Mouse (Mus musculus) splenic B cell, adult 2 months (primary cell): ENCODE measurements around the gene Olfr1442.
A peak's percentile ranks its signal among the peaks of the same experiment; 100 is the strongest.
"Not testable (repeated sequence)": the region's sequence is repeated elsewhere in the genome, so short reads cannot be mapped to it uniquely, and the experiment has no call there.

Experiments
- DNase-seq: peaks from one replicate; pipeline ENCODE4 v3.0.0-alpha.2; 2011; ENCODE audit warnings: low read depth, low spot score
- H3K27me3 ChIP-seq: 2 replicates; pipeline ENCODE4 v1.6.1; 2012; ENCODE audit warnings: mild to moderate bottlenecking, low read length, moderate library complexity, mixed read lengths; ENCODE audit not compliant: control insufficient read depth, poor library complexity, insufficient read depth, severe bottlenecking
- H3K36me3 ChIP-seq: 2 replicates; pipeline ENCODE4 v1.6.1; 2012; ENCODE audit warnings: mild to moderate bottlenecking, low read length, moderate library complexity, mixed read lengths; ENCODE audit not compliant: control insufficient read depth, poor library complexity, insufficient read depth, severe bottlenecking

Olfr1442 gene

DNA sequence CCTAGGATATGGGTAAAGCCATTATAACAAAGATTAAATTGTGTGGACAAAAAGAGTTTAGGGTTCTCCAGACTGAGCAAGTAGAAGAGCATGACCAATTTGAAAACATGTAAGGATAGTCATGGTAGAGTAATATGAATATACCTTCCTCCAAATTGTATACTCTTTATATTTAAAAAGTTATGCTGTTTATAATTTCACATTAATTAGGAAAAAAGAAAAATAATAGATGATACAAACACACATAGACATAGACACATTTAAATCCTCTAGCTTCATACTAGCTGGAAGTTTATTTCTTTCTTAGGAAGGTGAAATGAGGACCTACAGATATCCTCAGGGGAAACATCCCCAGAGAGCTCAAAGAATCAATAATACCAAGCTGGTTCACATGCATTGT lies at the start of gene Olfr1442:
TSS of gene Olfr1442 (plus strand) at position 301 of the 400 bp plus-strand sequence.
- Histone ChIP-seq H3K36me3 (no peaks in the 10 kb centered on the region), H3K27me3 (no peaks in the 10 kb centered on the region)
- DNase-seq = no peak

DNA sequence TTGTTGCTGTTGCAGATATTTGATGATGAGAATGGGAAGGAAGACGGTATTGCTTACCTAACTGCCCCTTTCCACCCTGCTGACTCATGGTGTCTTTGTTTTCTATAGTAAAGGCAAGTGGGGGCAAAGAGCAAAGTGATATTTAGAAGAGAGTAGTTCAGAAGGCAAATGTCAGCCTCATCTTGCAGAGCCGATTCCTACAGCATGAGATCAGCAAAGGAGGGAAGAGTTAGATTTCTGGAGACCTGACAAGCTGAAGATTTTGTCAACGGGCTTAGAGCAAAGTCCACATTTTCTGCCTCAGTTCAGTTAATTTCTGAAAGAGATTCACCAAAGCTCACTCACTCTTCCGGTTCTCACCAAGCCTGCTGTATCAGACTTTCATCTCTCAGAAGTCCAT lies 37.1 kb upstream of the Olfr1442 start, which contains the start of gene Glyat:
TSS of gene Glyat (plus strand) at position 133 of the 400 bp plus-strand sequence.
- Histone ChIP-seq H3K36me3 (no peaks in the 10 kb centered on the region), H3K27me3 (no peaks in the 10 kb centered on the region)
- DNase-seq = no peak

DNA sequence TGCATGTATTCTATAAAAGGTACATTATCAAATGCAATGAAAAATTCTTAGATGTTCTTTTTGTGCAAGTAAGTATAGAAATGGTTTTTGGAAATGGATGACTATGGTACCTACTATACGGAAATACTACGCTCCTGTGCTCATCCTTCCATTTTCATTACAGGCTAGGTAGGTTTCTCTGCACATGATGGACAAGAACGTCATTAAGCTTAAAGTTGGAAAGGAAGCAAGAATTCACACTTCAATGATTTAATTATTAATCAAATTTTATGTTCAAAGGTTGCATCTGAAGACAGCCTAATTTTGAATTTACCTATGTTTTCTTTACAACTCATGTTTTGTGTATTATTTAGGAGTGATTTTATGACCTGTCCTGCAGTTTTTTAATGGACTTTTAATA lies 36.0 kb upstream of the Olfr1442 start:
- no peak for DNase-seq
- Histone ChIP-seq H3K36me3 (no peaks in the 10 kb centered on the region), H3K27me3 (no peaks in the 10 kb centered on the region)

DNA sequence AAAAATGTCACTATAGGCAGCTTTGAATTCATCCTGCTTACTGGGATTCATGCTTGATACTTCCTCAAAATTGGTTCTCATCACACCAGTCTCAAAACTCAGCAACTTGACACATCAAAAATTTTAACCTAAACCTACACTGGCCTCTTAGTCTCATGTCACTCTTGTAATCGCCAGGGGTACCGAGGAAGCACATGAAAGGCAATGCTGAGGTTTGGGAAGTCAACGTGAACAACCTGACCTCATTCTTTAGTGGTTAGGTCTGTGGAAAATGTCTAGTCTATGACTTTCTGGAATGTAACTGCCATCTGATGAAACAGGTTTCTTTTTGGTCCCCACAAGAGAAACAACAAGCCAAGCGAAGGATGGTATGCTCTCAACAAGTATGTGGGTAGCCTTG lies 35.3 kb upstream of the Olfr1442 start:
- no peaks in the 10 kb centered on the region for H3K36me3 ChIP-seq
- no peak for DNase-seq

DNA sequence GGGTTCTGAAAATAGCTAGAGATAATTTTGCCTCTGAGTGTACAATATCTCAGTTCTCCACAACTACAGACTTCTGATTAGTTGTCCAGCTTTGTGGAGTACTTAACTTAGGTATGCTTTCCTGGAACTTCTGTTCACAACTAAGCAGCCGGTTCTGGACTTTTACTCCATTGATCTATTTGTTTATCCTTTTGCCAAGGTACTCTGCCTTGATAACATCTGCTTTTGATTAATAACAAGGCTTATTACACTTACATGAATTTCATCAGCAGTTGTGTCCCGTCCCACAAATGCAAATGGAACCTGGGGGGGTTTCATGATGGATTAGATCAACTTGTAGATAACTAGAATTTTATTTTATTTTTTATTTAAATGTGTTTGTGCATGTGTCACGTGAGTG lies 33.4 kb upstream of the Olfr1442 start:
- DNase-seq = no peak
- no peaks in the 10 kb centered on the region for H3K27me3 ChIP-seq
- no peaks in the 10 kb centered on the region for H3K36me3 ChIP-seq

More for the DNA sequence above, 35.3 kb upstream of the Olfr1442 start:
- no peaks in the 10 kb centered on the region for H3K27me3 ChIP-seq

DNA sequence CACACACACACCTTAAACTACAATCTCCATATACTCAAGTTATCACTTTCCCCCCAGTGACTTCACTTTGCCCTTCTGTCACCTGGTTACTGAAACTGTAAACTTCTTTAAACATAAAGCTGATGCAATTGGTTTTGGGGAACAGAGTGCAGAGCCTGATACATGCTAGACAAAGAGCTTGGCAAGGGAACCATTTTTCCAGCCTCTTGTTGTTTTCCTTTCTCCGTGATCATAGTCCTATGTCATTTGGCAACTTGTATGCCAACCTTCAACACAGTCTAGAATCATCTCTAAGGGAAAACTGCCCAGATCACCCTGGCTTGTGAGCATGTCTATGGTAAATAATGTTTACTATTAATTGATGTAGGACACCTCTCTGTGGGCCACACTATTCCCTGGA lies 32.2 kb upstream of the Olfr1442 start:
- H3K36me3 ChIP-seq = no peaks in the 10 kb centered on the region
- no peaks in the 10 kb centered on the region for H3K27me3 ChIP-seq
- DNase-seq = no peak

DNA sequence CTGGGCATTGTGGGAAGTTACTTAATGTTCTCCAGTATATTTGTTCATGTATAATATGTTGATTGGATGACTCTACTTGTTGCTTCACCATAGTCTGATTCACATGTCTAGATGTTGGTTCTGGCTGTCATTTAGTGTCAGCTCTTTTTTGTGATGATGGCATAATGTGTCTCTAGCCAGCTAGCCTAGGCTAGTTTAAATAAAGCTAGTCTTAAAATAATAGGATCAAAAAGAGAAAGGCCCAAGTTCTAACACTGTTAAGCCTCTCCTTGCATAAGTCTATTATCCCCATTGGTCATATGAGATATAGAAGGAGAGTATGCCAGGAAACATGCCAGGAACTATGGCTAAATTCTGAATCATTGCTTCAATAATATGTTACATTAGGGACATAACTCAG lies 20.7 kb upstream of the Olfr1442 start:
- no peaks in the 10 kb centered on the region for H3K36me3 ChIP-seq

DNA sequence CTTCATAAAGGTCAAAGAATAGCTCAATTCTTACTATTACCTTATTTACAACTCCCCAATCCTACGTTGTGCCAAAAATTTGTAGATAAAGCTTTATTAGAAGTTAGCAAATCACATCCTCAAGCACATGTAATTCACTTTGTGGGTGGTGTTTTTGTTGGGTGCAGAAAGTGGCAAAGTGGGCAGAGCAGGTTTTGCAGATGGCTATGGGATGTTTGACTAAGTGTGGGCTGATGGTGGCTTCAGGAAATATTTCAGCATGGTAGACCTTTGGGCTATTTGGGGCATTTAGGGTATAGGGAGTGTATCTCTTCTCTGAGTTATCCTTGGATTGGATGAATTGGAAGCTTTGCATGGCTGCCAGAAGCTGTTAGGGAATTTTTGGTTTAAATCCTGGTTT lies 4.1 kb upstream of the Olfr1442 start:
- Histone ChIP-seq H3K36me3 (no peaks in the 10 kb centered on the region), H3K27me3 (no peaks in the 10 kb centered on the region)
- no peak for DNase-seq

More for the DNA sequence above, 20.7 kb upstream of the Olfr1442 start:
- no peak for DNase-seq
- H3K27me3 ChIP-seq = no peaks in the 10 kb centered on the region

DNA sequence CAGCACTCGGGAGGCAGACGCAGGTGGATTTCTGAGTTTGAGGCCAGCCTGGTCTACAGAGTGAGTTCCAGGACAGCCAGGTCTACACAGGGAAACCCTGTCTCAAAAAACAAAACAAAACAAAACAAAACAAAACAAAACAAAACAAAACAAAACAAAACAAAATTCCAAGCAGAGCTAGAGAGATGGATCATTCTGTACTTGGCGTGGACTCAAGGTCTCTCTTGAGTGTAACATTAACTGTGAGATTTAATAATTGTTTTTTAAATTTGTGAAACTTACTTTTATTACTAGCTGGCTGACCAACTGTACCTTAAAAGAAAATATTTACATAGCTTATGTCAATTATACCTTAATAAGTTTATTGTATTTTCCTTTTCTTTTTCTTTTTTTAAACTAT lies 1.6 kb upstream of the Olfr1442 start:
- not testable (repeated sequence) for DNase-seq

DNA sequence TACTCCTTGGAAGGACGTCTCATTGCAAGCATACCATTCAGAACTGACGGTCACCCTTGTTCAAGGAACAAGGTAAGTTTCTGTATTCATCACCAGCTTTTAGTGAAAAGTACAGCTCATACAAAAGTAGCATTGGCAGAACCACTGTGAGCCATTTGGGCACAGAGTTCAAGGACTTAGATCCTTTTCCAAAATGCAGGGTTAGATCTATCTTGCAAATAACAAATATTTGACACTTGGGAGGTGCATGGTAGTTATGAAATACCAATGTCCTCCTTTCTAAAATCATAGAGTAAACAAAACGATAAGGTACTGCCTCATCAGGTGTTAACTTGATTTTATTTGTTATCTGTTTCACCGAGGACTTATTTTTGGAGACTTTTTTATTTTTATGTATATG lies 812 bp downstream of the Olfr1442 start:
- Histone ChIP-seq H3K36me3 (no peaks in the 10 kb centered on the region), H3K27me3 (no peaks in the 10 kb centered on the region)
- no peak for DNase-seq

More for the DNA sequence above, 1.6 kb upstream of the Olfr1442 start:
- not testable (repeated sequence) for H3K27me3 ChIP-seq, H3K36me3 ChIP-seq

DNA sequence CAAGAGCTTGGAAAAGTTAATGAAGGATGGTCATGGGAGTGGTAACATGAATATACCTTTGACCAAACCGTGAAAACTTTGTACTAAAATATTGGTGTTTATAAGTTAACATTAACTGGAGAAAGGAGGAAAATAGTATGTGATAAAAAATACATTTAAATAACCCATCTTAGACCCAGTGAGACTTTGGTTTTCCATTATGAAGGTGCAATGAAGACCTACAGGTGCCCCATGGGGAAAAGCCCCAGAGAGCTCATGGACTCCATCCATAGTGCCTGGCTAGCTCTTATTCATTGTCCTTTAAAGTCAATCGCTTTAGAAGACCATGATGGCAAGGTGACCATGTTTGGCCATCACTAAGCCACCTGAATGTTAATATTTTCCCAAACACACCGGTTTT lies 7.6 kb downstream of the Olfr1442 start, which contains the start of gene Olfr1443:
TSS of gene Olfr1443 (plus strand) at position 301 of the 400 bp plus-strand sequence.
- Histone ChIP-seq H3K27me3 (no peaks in the 10 kb centered on the region), H3K36me3 (no peaks in the 10 kb centered on the region)
- DNase-seq = no peak

DNA sequence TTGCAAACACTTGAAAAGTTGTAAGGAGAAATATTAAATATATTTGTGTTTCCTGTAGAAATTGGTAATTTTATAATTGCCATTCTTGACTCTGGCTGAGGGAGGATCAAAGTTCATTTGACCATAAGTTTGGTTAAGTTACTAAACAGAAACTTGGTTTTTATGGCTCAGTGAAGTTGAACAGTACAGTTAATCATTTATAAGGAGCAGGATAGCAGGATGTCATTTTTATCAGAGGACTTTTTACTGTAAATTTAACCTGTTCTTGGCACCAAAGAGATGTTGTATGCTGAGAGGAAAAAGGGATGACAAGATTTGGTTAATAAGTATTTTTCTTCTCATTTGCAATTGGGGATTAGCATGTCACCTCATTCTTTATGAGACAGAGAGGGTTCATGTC lies 14.4 kb downstream of the Olfr1442 start:
- no peaks in the 10 kb centered on the region for H3K36me3 ChIP-seq
- no peaks in the 10 kb centered on the region for H3K27me3 ChIP-seq
- DNase-seq = no peak

DNA sequence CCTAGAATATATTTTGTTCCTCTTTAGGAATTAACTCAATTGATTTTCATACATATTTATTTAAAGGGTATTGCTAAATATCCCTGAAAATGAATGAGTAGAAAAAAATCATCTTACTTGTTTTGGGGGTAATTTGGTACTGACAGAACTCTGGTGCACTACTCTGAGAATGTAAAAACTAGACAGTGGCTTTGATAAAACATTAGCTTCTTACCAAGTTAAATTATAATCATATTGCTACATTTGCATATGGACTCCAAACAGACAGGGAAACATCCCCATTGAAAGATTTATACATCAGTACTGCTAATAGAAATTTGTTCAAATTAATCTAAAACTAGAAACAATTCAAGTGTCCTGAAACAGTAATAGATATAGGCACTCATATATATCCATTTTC lies 15.0 kb downstream of the Olfr1442 start:
- H3K36me3 ChIP-seq = no peaks in the 10 kb centered on the region
- no peak for DNase-seq
- H3K27me3 ChIP-seq = no peaks in the 10 kb centered on the region

DNA sequence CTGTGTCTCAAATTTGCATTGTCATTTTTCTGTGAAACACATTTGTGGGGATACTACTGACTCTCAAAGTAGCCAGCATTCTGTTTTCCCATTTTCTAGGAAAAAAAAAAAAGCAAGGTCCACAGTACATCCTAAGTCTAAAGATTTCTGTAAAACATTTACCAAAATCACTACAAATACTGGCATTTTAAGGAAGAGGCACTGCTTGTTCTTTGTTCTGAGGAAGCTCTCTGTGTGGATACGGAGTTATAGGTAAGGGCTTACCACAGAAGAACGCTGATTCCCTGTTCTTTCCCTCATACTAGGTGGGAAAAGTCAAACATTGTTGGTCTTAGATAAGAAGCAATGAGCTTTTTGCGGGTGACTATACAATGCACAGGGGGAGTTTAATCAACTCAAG lies 25.4 kb downstream of the Olfr1442 start, which contains the start of gene Keg1:
TSS of gene Keg1 (plus strand) at position 197 of the 400 bp plus-strand sequence.
- Histone ChIP-seq H3K27me3 (no peaks in the 10 kb centered on the region; the same call in 1 of the 2 replicates), H3K36me3 (no peaks in the 10 kb centered on the region)
- DNase-seq = no peak

DNA sequence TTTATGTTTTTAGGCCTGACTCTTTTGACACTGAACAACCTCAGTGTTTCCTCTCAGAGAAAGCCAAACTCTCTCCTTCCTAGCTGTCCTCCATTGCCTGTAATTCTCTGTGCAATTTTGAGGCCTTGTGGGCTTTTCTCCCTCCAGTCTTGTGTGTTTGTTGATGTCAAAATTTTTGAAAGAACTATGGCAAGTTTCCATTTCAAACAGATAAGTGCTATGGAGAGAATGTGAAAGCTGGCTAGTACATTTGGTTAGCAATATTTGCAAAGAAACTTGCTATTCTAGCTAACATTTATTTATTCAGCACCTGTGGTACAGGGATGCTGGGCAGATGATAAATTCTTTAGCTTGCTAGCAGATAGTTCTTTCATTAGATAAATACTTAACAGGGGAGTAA lies 26.0 kb downstream of the Olfr1442 start:
- Histone ChIP-seq H3K36me3 (no peaks in the 10 kb centered on the region), H3K27me3 (no peaks in the 10 kb centered on the region; the same call in 1 of the 2 replicates)
- no peak for DNase-seq

DNA sequence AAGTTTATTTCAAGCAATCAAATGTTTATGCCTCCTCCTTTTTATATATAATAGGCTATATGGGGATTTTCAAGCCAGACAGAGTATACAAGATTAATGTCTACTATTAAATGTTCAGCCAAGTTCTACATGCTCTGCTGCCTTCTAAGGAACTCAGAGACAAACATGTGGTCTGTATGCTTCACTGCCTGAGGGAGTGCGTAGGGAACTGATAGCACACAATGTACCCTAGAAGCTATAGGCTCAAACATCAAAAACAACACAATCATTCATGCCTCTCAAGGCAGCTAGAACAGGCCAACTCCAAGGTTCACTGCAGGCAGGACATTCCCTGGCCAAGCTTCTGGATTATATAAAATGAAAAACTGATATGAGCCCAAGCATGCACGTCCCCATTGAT lies 38.2 kb downstream of the Olfr1442 start:
- DNase-seq = peak; percentile 3
- H3K36me3 ChIP-seq = no peaks in the 10 kb centered on the region
- peaks cover 2% of the 10 kb centered on the region for H3K27me3 ChIP-seq
